ENCODE assay signal across 26 mouse cellular contexts in genomic region chr19:4556787-4557186, GRCm38 (mm10). TPM values are rescaled to one million over a fixed set of nuclear protein-coding genes. Genes with fewer than 3 reads are reported as not detected.
A peak's percentile ranks its signal among the peaks of the same experiment; 100 is the strongest.
DNase-seq lines count a peak whose midpoint lies in the region; ATAC-seq and TF ChIP-seq lines count a peak whose summit lies in the region.
"Had no signal": no experiment of that assay in that cellular context is flagged by ENCODE, and none has a peak within 500 bp of the region (broad histone marks: within the 10 kb centered on the region; RNA-seq: fewer than 3 reads in every experiment).

No protein-coding gene starts in this region.

- ATAC-seq in kidney, embryonic 14.5 days (ENCODE audit: low FRiP score, low TSS enrichment) = no peak
- no peak for ATAC-seq in liver, embryonic 11.5 days (replicated peaks; ENCODE audit: low FRiP score)
- ATAC-seq: forebrain, embryonic 14.5 days had no signal

- DNase-seq in heart, adult 11 months = peak; percentile 27
- no peak for DNase-seq in heart, adult 8-10 months (ENCODE audit: low spot score)
- DNase-seq in kidney, adult 11 months = peak; percentile 43
- peak; percentile 70 for DNase-seq in liver, adult 2 months (ENCODE audit: extremely low read depth, low read depth, low spot score)
- no peak for DNase-seq in liver, embryonic 11.5 days (ENCODE audit: low spot score)
- no peak for DNase-seq in gastrocnemius, postnatal 25 days
- DNase-seq: adrenal gland, postnatal 10 days; cerebellum, adult 8-10 months; gastrocnemius, adult 2 months; heart, postnatal 10 days; layer of hippocampus, postnatal 36 days; lung, postnatal 36 days; midbrain, embryonic 14.5 days; thymus, adult 18-20 months; thymus, postnatal 36 days had no signal

- no peak for TF ChIP-seq CTCF in liver, adult 2 months (IDR thresholded peaks at IDR 0.05; ENCODE audit: low read depth, low read length)

- no peak overlapping the region for H3K9ac ChIP-seq in kidney, embryonic 14.5 days (ENCODE audit: low read depth, low read length)
- peak overlapping the region; percentile 65 for H3K9ac ChIP-seq in liver, adult 2 months (ENCODE audit: low read depth, low read length)
- no peak overlapping the region for H3K9ac ChIP-seq in liver, embryonic 11.5 days (ENCODE audit: low read depth, low read length)
- H3K9ac ChIP-seq: heart, embryonic 12.5 days; limb, embryonic 12.5 days; lung, embryonic 15.5 days had no signal

- no peak for TF ChIP-seq POLR2A in liver, adult 2 months (IDR thresholded peaks at IDR 0.05; ENCODE audit: extremely low read depth, insufficient read depth, low read length)

- WGBS in kidney, embryonic 14.5 days = 95% methylated on average over 2 of the region's 2 CpGs
- 83% methylated on average over 2 of the region's 2 CpGs for WGBS in liver, adult 2 months
- 96% methylated on average over 2 of the region's 2 CpGs for WGBS in liver, embryonic 11.5 days

- no peak overlapping the region for H3K27ac ChIP-seq in kidney, embryonic 14.5 days (ENCODE audit: low read depth, low read length)
- H3K27ac ChIP-seq in liver, adult 2 months (replicated peaks; ENCODE audit: insufficient read depth, low read depth, low read length) = peak overlapping the region; percentile 99
- no peak overlapping the region for H3K27ac ChIP-seq in liver, embryonic 11.5 days (ENCODE audit: low read depth, low read length)
- H3K27ac ChIP-seq: gastrocnemius, adult 2 months; limb, embryonic 12.5 days; lung, embryonic 15.5 days had no signal

- H3K27me3 ChIP-seq in kidney, embryonic 14.5 days (ENCODE audit: control insufficient read depth, insufficient read depth, low read length) = no peaks in the 10 kb centered on the region
- no peaks in the 10 kb centered on the region for H3K27me3 ChIP-seq in liver, adult 2 months (ENCODE audit: control insufficient read depth, insufficient read depth, low read length)
- no peaks in the 10 kb centered on the region for H3K27me3 ChIP-seq in liver, embryonic 11.5 days (replicated peaks; ENCODE audit: control insufficient read depth, insufficient read depth, low read length)
- H3K27me3 ChIP-seq: heart, embryonic 12.5 days; limb, embryonic 12.5 days; lung, embryonic 15.5 days had no signal

- H3K4me2 ChIP-seq in kidney, embryonic 14.5 days (replicated peaks; ENCODE audit: low read depth, low read length) = no peak overlapping the region
- no peak overlapping the region for H3K4me2 ChIP-seq in liver, embryonic 11.5 days
- H3K4me2 ChIP-seq: heart, embryonic 12.5 days; limb, embryonic 12.5 days; lung, embryonic 15.5 days had no signal

- H3K4me3 ChIP-seq in kidney, embryonic 14.5 days (ENCODE audit: low read length) = no peak overlapping the region
- H3K4me3 ChIP-seq in liver, adult 2 months (ENCODE audit: insufficient read depth, low read depth, low read length) = no peak overlapping the region
- H3K4me3 ChIP-seq in liver, embryonic 11.5 days (ENCODE audit: low read depth, low read length) = no peak overlapping the region
- H3K4me3 ChIP-seq: gastrocnemius, adult 2 months; heart, embryonic 12.5 days; limb, embryonic 12.5 days; lung, embryonic 15.5 days; megakaryocyte, embryonic 14.5 days had no signal

- H3K36me3 ChIP-seq in kidney, embryonic 14.5 days (ENCODE audit: control insufficient read depth, insufficient read depth, low read length) = no peaks in the 10 kb centered on the region
- H3K36me3 ChIP-seq in liver, adult 2 months (ENCODE audit: control insufficient read depth, insufficient read depth, low read length) = no peaks in the 10 kb centered on the region
- no peaks in the 10 kb centered on the region for H3K36me3 ChIP-seq in liver, embryonic 11.5 days (ENCODE audit: control insufficient read depth, insufficient read depth, low read length)
- H3K36me3 ChIP-seq: heart, embryonic 12.5 days; limb, embryonic 12.5 days; lung, embryonic 15.5 days had no signal

- H3K9me3 ChIP-seq in kidney, embryonic 14.5 days (ENCODE audit: control insufficient read depth, low read length) = no peaks in the 10 kb centered on the region
- H3K9me3 ChIP-seq in liver, embryonic 11.5 days (ENCODE audit: control insufficient read depth, low read length) = no peaks in the 10 kb centered on the region
- H3K9me3 ChIP-seq: heart, embryonic 12.5 days; limb, embryonic 12.5 days; lung, embryonic 15.5 days; megakaryocyte, embryonic 14.5 days had no signal

- no peaks in the 10 kb centered on the region for H3K4me1 ChIP-seq in kidney, embryonic 14.5 days (ENCODE audit: control insufficient read depth, insufficient read depth, low read length)
- H3K4me1 ChIP-seq in liver, adult 2 months (ENCODE audit: control insufficient read depth, insufficient read depth, low read length) = peaks cover 43% of the 10 kb centered on the region
- H3K4me1 ChIP-seq in liver, embryonic 11.5 days (replicated peaks; ENCODE audit: control insufficient read depth, insufficient read depth, low read length) = peaks cover 35% of the 10 kb centered on the region

- peaks cover 30% of the 10 kb centered on the region; the same call in 1 of the 2 replicates for H3K79me2 ChIP-seq in liver, adult 2 months (ENCODE audit: control insufficient read depth, insufficient read depth, low read length)

RNA-seq across cellular contexts. Expression of gene Pcx, which starts 46.5 kb away (rescaled TPM):
- 10 to 100 TPM; 38.8 to 58.2 (median 43.9) TPM for total RNA-seq in heart, adult 8-10 months (2022)
- 10.0 and 16.7 TPM in 2 replicates for polyA plus RNA-seq in kidney, embryonic 14.5 days (2014; fragmentation: Nextera tagmentation; extraction: Ambion mirVana)
- total RNA-seq in liver, adult 2 months (2014; rRNA removed) = 266 and 269 TPM in 2 replicates
- polyA plus RNA-seq in liver, adult 2 months (2012; rRNA removed) = 237 and 274 TPM in 2 replicates
- polyA plus RNA-seq in liver, embryonic 11.5 days (2014; fragmentation: Nextera tagmentation; extraction: Ambion mirVana) = 18.6 and 21.0 TPM in 2 replicates
- total RNA-seq in gastrocnemius, postnatal 25 days (2021) = 10 to 100 TPM; 44.6 to 59.3 TPM

RNA-seq across cellular contexts. Expression of gene 2010003K11Rik, which starts 58.4 kb away (rescaled TPM):
- not detected for total RNA-seq in heart, adult 8-10 months (2022)
- polyA plus RNA-seq in kidney, embryonic 14.5 days (2014; fragmentation: Nextera tagmentation; extraction: Ambion mirVana) = not detected in 2 replicates
- 6.3 and 6.6 TPM in 2 replicates for total RNA-seq in liver, adult 2 months (2014; rRNA removed)
- polyA plus RNA-seq in liver, adult 2 months (2012; rRNA removed) = 5.4 and 7.5 TPM in 2 replicates
- 0.14 TPM in 1 of 2 replicates, not detected in the other for polyA plus RNA-seq in liver, embryonic 11.5 days (2014; fragmentation: Nextera tagmentation; extraction: Ambion mirVana)
- total RNA-seq in gastrocnemius, postnatal 25 days (2021) = under 1 TPM in 1 of 2 experiments, not detected in 1; 0.99 TPM
- total RNA-seq: gastrocnemius, adult 2 months; layer of hippocampus, adult 8-10 months; layer of hippocampus, postnatal 36 days; left cerebral cortex, postnatal 14 days had no signal
- polyA plus RNA-seq: embryonic facial prominence, embryonic 14.5 days; forebrain, embryonic 14.5 days; frontal cortex, adult 2 months; heart, embryonic 12.5 days; limb, embryonic 12.5 days; lung, embryonic 15.5 days; midbrain, embryonic 14.5 days; neural tube, embryonic 11.5 days had no signal

RNA-seq across cellular contexts. Expression of gene Lrfn4, which starts 58.7 kb away (rescaled TPM):
- 1 to 10 TPM; 5.7 to 7.8 (median 7.1) TPM for total RNA-seq in heart, adult 8-10 months (2022)
- 12.6 and 15.4 TPM in 2 replicates for polyA plus RNA-seq in kidney, embryonic 14.5 days (2014; fragmentation: Nextera tagmentation; extraction: Ambion mirVana)
- total RNA-seq in liver, adult 2 months (2014; rRNA removed) = 0.13 and 0.18 TPM in 2 replicates
- 0.27 and 0.35 TPM in 2 replicates for polyA plus RNA-seq in liver, adult 2 months (2012; rRNA removed)
- polyA plus RNA-seq in liver, embryonic 11.5 days (2014; fragmentation: Nextera tagmentation; extraction: Ambion mirVana) = 2.2 and 3.3 TPM in 2 replicates
- total RNA-seq in gastrocnemius, postnatal 25 days (2021) = 1 to 10 TPM; 1.4 to 1.5 TPM

Comparison
In these comparisons a context has a peak if more than half of its experiments do, and no peak if none do; other contexts are left out.
1. DNase-seq: peak in heart, adult 11 months (single experiment), kidney, adult 11 months (single experiment) and liver, adult 2 months (single experiment); none in heart, adult 8-10 months (single experiment), liver, embryonic 11.5 days (single experiment) and gastrocnemius, postnatal 25 days (single experiment).